Comparison of ENCODE assay signal across 12 mouse cellular contexts in genomic region chr11:5562625-5563268, GRCm38 (mm10). TPM values are rescaled to one million over a fixed set of nuclear protein-coding genes. Genes with fewer than 3 reads are reported as not detected.
DNase-seq lines count a peak whose midpoint lies in the region; ATAC-seq and TF ChIP-seq lines count a peak whose summit lies in the region.
"Had no signal": no experiment of that assay in that cellular context is flagged by ENCODE, and none has a peak within 500 bp of the region (broad histone marks: within the 10 kb centered on the region; RNA-seq: fewer than 3 reads in every experiment).

No protein-coding gene starts in this region.

- H3K36me3 ChIP-seq in heart, embryonic 11.5 days (ENCODE audit: control insufficient read depth, insufficient read depth, low read length) = no peaks in the 10 kb centered on the region
- H3K36me3 ChIP-seq in ES-Bruce4 (ENCODE audit: control insufficient read depth, insufficient read depth, low read length, poor library complexity, severe bottlenecking) = no peaks in the 10 kb centered on the region
- no peaks in the 10 kb centered on the region for H3K36me3 ChIP-seq in forebrain, embryonic 11.5 days (ENCODE audit: control insufficient read depth, insufficient read depth, low read length)
- no peaks in the 10 kb centered on the region for H3K36me3 ChIP-seq in kidney, embryonic 16.5 days (ENCODE audit: insufficient read depth, low read length)

- no peaks in the 10 kb centered on the region for H3K9me3 ChIP-seq in heart, embryonic 11.5 days (replicated peaks; ENCODE audit: control insufficient read depth, low read length)
- no peaks in the 10 kb centered on the region for H3K9me3 ChIP-seq in ES-Bruce4 (replicated peaks; ENCODE audit: control insufficient read depth, insufficient read depth, low read length, poor library complexity, severe bottlenecking)
- H3K9me3 ChIP-seq in forebrain, embryonic 11.5 days (ENCODE audit: control insufficient read depth, low read length) = no peaks in the 10 kb centered on the region
- no peaks in the 10 kb centered on the region for H3K9me3 ChIP-seq in kidney, embryonic 16.5 days (ENCODE audit: low read length)

- peaks cover 7% of the 10 kb centered on the region; the same call in 1 of the 2 replicates for H3K4me1 ChIP-seq in heart, embryonic 11.5 days (ENCODE audit: control insufficient read depth, insufficient read depth, low read length)
- no peaks in the 10 kb centered on the region for H3K4me1 ChIP-seq in ES-Bruce4 (ENCODE audit: control insufficient read depth, insufficient read depth, low read length)
- peaks cover 4% of the 10 kb centered on the region; the same call in 1 of the 2 replicates for H3K4me1 ChIP-seq in forebrain, embryonic 11.5 days (replicated peaks; ENCODE audit: control insufficient read depth, insufficient read depth, low read length)
- no peaks in the 10 kb centered on the region for H3K4me1 ChIP-seq in kidney, embryonic 16.5 days (ENCODE audit: insufficient read depth, low read length)

- WGBS in heart, embryonic 11.5 days (ENCODE audit: insufficient replicate concordance) = 17% methylated on average over 9 of the region's 9 CpGs
- 12% methylated on average over 9 of the region's 9 CpGs for whole genome bisulfite sequencing in forebrain, embryonic 11.5 days
- 50% methylated on average over 9 of the region's 9 CpGs for WGBS in kidney, embryonic 16.5 days

- no peaks in the 10 kb centered on the region for H3K27me3 ChIP-seq in heart, embryonic 11.5 days (ENCODE audit: control insufficient read depth, insufficient read depth, low read length)
- H3K27me3 ChIP-seq in ES-Bruce4 (ENCODE audit: control insufficient read depth, insufficient read depth, low read length, poor library complexity, severe bottlenecking) = no peaks in the 10 kb centered on the region
- H3K27me3 ChIP-seq in forebrain, embryonic 11.5 days (ENCODE audit: control insufficient read depth, insufficient read depth, low read length) = no peaks in the 10 kb centered on the region
- no peaks in the 10 kb centered on the region for H3K27me3 ChIP-seq in kidney, embryonic 16.5 days (ENCODE audit: insufficient read depth, low read length)

- no peak for TF ChIP-seq POLR2A in ES-Bruce4 (IDR thresholded peaks at IDR 0.05; ENCODE audit: insufficient read depth, low read length)

- H3K4me2 ChIP-seq in heart, embryonic 11.5 days = no peak overlapping the region
- no peak overlapping the region for H3K4me2 ChIP-seq in forebrain, embryonic 11.5 days (ENCODE audit: low read depth, low read length, severe bottlenecking)
- no peak overlapping the region for H3K4me2 ChIP-seq in kidney, embryonic 16.5 days (replicated peaks; ENCODE audit: low read depth, low read length)

- no peak; the same call in 1 of the 2 replicates for ATAC-seq in heart, embryonic 11.5 days (replicated peaks; ENCODE audit: insufficient number of reproducible peaks, low FRiP score, low TSS enrichment)
- 0 out of 2 replicates have a peak, but pooled peaks have one; percentile 27 for ATAC-seq in forebrain, embryonic 11.5 days (replicated peaks; ENCODE audit: low FRiP score)
- no peak for ATAC-seq in kidney, embryonic 16.5 days (ENCODE audit: low FRiP score, low TSS enrichment)

- 0 out of 2 replicates have a peak, but pooled peaks have one; percentile 50 for TF ChIP-seq EP300 in ES-Bruce4 (IDR thresholded peaks at IDR 0.05; ENCODE audit: insufficient read depth, low read depth, low read length)

- peak; percentile 85 for DNase-seq in heart, adult 11 months
- DNase-seq in forebrain, embryonic 11.5 days (ENCODE audit: low spot score) = peak; percentile 62
- DNase-seq in mesoderm, embryonic 11.5 days (ENCODE audit: low read depth, low spot score) = peak; percentile 20
- DNase-seq in lung, postnatal 4 days = no peak
- DNase-seq in adrenal gland, postnatal 10 days = no peak
- DNase-seq: cerebellum, adult 9-10 months; thymus, adult 18-20 months had no signal

- no peak overlapping the region for H3K9ac ChIP-seq in heart, embryonic 11.5 days (ENCODE audit: low read depth, low read length)
- no peak overlapping the region for H3K9ac ChIP-seq in ES-Bruce4 (ENCODE audit: low read depth, poor library complexity, severe bottlenecking)
- no peak overlapping the region for H3K9ac ChIP-seq in forebrain, embryonic 11.5 days (ENCODE audit: low read length)
- H3K9ac ChIP-seq in kidney, embryonic 16.5 days (replicated peaks; ENCODE audit: low read length) = no peak overlapping the region

- TF ChIP-seq CTCF in ES-Bruce4 (IDR thresholded peaks at IDR 0.05; ENCODE audit: low read depth, low read length) = peak; percentile 24

- H3K27ac ChIP-seq in heart, embryonic 11.5 days (ENCODE audit: low read depth, low read length) = no peak overlapping the region
- no peak overlapping the region for H3K27ac ChIP-seq in ES-Bruce4 (ENCODE audit: insufficient read depth, low read length)
- no peak overlapping the region for H3K27ac ChIP-seq in forebrain, embryonic 11.5 days (ENCODE audit: low read depth, low read length)
- H3K27ac ChIP-seq in kidney, embryonic 16.5 days (ENCODE audit: low read length) = no peak overlapping the region

- H3K4me3 ChIP-seq in heart, embryonic 11.5 days (ENCODE audit: low read depth, low read length) = no peak overlapping the region
- no peak overlapping the region for H3K4me3 ChIP-seq in ES-Bruce4 (ENCODE audit: low read depth, low read length)
- H3K4me3 ChIP-seq in forebrain, embryonic 11.5 days (ENCODE audit: low read depth, low read length) = no peak overlapping the region
- no peak overlapping the region for H3K4me3 ChIP-seq in kidney, embryonic 16.5 days (ENCODE audit: low read length)

RNA-seq across cellular contexts. Expression of gene Ankrd36, which starts 6.7 kb away (rescaled TPM):
- polyA plus RNA-seq in heart, embryonic 11.5 days (2014; fragmentation: Nextera tagmentation; extraction: Ambion mirVana) = 0.96 TPM in 1 of 2 replicates, not detected in the other
- polyA plus RNA-seq in ES-Bruce4 (2011; ENCODE audit: insufficient read depth, insufficient read length, low read depth, missing spikeins) = not detected in 2 replicates
- polyA plus RNA-seq in forebrain, embryonic 11.5 days (2014; fragmentation: Nextera tagmentation; extraction: Ambion mirVana) = not detected in 2 replicates
- total RNA-seq in adrenal gland, postnatal 10 days (2021) = not detected
- not detected in 2 replicates for polyA plus RNA-seq in kidney, embryonic 16.5 days (2015; fragmentation: Nextera tagmentation; extraction: Ambion mirVana)
- total RNA-seq: adrenal gland, adult 18-20 months had no signal
- polyA plus RNA-seq: kidney, embryonic 14.5 days had no signal

RNA-seq across cellular contexts. Expression of gene Ccdc117, which starts 20.8 kb away (rescaled TPM):
- polyA plus RNA-seq in heart, embryonic 11.5 days (2014; fragmentation: Nextera tagmentation; extraction: Ambion mirVana) = 14.4 and 17.8 TPM in 2 replicates
- polyA plus RNA-seq in ES-Bruce4 (2011; ENCODE audit: insufficient read depth, insufficient read length, low read depth, missing spikeins) = 45.4 and 52.0 TPM in 2 replicates
- polyA plus RNA-seq in forebrain, embryonic 11.5 days (2014; fragmentation: Nextera tagmentation; extraction: Ambion mirVana) = 27.9 and 29.9 TPM in 2 replicates
- 10 to 100 TPM; 19.2 to 21.5 TPM for total RNA-seq in adrenal gland, postnatal 10 days (2021)
- polyA plus RNA-seq in kidney, embryonic 16.5 days (2015; fragmentation: Nextera tagmentation; extraction: Ambion mirVana) = 19.7 and 22.1 TPM in 2 replicates

RNA-seq across cellular contexts. Expression of gene Xbp1, which starts 42.3 kb away (rescaled TPM):
- polyA plus RNA-seq in heart, embryonic 11.5 days (2014; fragmentation: Nextera tagmentation; extraction: Ambion mirVana) = 141 and 145 TPM in 2 replicates
- 44.0 and 46.7 TPM in 2 replicates for polyA plus RNA-seq in ES-Bruce4 (2011; ENCODE audit: insufficient read depth, insufficient read length, low read depth, missing spikeins)
- 117 and 119 TPM in 2 replicates for polyA plus RNA-seq in forebrain, embryonic 11.5 days (2014; fragmentation: Nextera tagmentation; extraction: Ambion mirVana)
- total RNA-seq in adrenal gland, postnatal 10 days (2021) = 100 to 1,000 TPM; 100 to 121 TPM
- 203 and 229 TPM in 2 replicates for polyA plus RNA-seq in kidney, embryonic 16.5 days (2015; fragmentation: Nextera tagmentation; extraction: Ambion mirVana)

Comparison
In these comparisons a context has a peak if more than half of its experiments do, and no peak if none do; other contexts are left out.
1. DNase-seq: peak in heart, adult 11 months (single experiment), forebrain, embryonic 11.5 days (single experiment) and mesoderm, embryonic 11.5 days (single experiment); none in lung, postnatal 4 days (0 of 2) and adrenal gland, postnatal 10 days (single experiment).